Mouse (Mus musculus): ENCODE data around the gene Maml1.

Maml1 gene

DNA sequence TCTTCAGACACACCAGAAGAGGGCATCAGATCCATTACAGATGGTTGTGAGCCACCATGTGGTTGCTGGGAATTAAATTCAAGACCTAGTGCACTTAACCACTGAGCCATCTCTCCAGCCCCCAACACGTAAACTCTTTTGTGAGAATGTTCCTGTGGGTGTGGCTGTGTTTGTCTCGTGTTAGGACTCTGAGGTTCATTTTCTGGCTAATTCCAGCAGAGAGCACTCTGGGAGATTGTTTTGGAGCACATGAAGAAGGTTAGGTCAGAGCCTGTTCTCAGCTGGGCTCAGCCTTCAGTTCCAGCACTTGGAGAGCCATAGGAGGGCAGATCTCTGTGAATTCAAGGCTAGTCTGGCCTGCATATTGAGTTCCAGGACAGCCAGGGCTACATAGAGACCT is 72.3 kb downstream of the Maml1 start:
- DNase-seq = no peak

GRCm38 (mm10) chr11:50217811-50218210 is 74.3 kb downstream of the Maml1 start:
- DNase-seq = peak in 1 of 2 experiments; percentile 29

GRCm38 (mm10) chr11:50216724-50217366 is 75.3 kb downstream of the Maml1 start:
- no peak for DNase-seq

GRCm38 (mm10) chr11:50215633-50216032 is 76.5 kb downstream of the Maml1 start:
- DNase-seq = no peak

GRCm38 (mm10) chr11:50214631-50215030 is 77.5 kb downstream of the Maml1 start:
- no peak for DNase-seq

DNA sequence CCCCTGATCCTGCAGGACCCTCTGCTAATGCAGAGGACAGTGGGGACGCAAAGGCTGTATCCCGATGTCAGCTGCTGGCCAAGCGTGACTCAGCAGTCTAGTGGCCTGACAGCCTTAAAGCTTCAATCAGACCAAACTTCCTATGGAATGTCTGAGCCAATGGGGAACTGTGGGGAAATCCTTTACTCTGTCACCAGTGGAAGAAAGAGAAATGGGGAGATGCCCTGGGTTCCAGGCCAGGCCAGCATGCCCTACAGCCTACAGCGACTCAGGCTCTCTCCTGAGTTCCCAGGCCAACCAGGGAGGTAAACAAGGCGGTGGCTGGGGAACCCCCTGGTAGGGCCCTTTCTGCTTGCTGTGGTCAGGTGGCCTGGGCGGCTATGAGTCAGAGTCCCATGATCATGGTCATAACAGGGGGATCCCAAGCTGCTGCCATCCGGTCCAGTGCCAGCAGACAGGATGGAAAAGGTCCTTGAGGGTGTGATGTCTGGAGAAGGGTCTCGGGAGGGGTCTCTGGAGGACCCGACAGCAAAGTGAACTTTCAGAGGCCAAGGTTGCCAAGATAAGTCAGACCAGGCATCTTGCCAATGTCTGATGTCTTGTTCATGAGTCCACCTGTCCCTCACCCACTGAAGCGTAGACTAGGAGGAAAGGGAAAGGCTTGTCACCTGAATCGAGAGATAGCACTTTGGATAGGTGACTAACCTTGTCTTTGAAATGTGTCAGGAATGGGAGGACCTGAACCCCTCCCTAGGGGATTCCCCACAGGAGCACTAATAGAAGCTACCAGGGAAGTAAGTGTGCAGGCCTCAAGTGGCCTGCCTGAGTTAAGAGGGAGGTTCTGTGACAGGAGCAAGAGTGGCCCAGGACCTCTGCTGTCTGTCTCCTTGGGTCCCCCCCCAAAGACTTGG is 79.0 kb downstream of the Maml1 start:
- DNase-seq = peak; percentile 65 to 73

GRCm38 (mm10) chr11:50212060-50212739 is 79.9 kb downstream of the Maml1 start:
- no peak for DNase-seq

- DNase-seq = no peak
Observed at GRCm38 (mm10) chr11:50211322-50212059, 80.6 kb downstream of the Maml1 start.

- DNase-seq = peak; percentile 84 to 86
Observed at GRCm38 (mm10) chr11:50210505-50211151, 81.5 kb downstream of the Maml1 start, which contains the start of the genes Sqstm1 and Mgat4b. Gene Sqstm1 (minus strand): TSS chr11:50210827. Gene Mgat4b (plus strand): TSS chr11:50210890.

DNA sequence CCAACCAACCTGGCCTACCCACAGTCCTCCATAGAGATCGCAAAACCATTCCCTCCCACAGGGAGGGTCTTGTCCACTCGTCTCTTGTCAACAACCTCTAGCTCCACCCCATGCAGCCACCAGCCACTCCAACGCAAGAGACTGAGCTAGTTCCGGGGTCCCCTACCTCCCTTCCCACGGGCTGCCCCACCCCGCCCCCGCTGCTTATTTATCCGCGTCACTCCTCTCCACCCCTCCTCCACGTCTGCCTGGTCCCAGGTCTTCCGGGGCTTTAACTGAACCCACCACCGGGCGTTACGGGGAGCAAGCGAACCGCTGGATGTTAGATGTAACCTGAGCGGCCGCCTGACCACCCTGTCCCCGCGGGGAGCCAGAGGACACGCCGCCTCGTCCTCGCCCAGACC is 82.0 kb downstream of the Maml1 start:
- DNase-seq = peak; percentile 95 to 98

- DNase-seq = no peak
Observed at GRCm38 (mm10) chr11:50208039-50208438, 84.1 kb downstream of the Maml1 start.

DNA sequence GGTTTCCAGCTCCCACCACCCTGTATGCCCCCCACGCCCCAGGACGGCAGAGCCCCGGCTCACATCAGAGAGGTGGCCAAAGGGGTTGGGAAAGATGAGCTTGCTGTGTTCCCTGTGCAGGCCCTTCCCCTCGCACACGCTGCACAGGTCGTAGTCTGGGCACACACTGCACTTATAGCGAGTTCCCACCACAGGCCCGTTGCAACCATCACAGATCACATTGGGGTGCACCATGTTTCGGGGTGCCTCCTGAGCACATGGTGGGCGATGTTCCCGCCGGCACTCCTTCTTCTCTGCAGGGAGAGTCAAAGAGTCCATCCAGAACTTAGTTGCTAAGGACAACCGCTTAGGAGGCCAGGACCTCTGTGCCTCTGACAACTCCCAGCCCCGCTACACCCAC is 84.8 kb downstream of the Maml1 start:
- DNase-seq = no peak

GRCm38 (mm10) chr11:50206037-50206436 is 86.1 kb downstream of the Maml1 start:
- no peak for DNase-seq

All from cerebellum, postnatal 14 days (tissue).